Mouse (Mus musculus) olfactory bulb, adult 2 months (tissue): ENCODE results near the gene Myo1b. TPM values are rescaled to one million over a fixed set of nuclear protein-coding genes. Genes with fewer than 3 reads are reported as not detected.

Experiments used
- H3K27ac ChIP-seq: fragments of 200-500 bp; 2 replicates; pipeline ENCODE4 v1.5.1; 2012; ENCODE audit warnings: low read depth, low read length; ENCODE audit not compliant: insufficient read depth
- H3K4me1 ChIP-seq: fragments of 200-500 bp; 2 replicates; pipeline ENCODE4 v1.6.1; 2012; ENCODE audit warnings: low read length; ENCODE audit not compliant: control insufficient read depth, insufficient read depth
- H3K4me3 ChIP-seq: fragments of 200-500 bp; 2 replicates; pipeline ENCODE4 v1.5.1; 2012; ENCODE audit warnings: mild to moderate bottlenecking, low read depth, low read length, moderate library complexity; ENCODE audit not compliant: insufficient read depth
- CTCF ChIP-seq: fragments of 200-500 bp; IDR thresholded peaks from 2 replicates; pipeline ENCODE4 v1.5.1; 2012; ENCODE audit warnings: low read depth, mild to moderate bottlenecking, low read length, moderate library complexity; ENCODE audit not compliant: insufficient read depth
- POLR2A ChIP-seq: fragments of 200-500 bp; IDR thresholded peaks from 2 replicates; pipeline ENCODE4 v1.6.1; 2012; ENCODE audit warnings: mild to moderate bottlenecking, low read depth, low read length, moderate library complexity; ENCODE audit not compliant: insufficient read depth
- WGBS: fragments of 180-500 bp; shearing (Covaris S2); methylation state at CpG from one replicate; pipeline ENCODE4 v1.1.7; 2018; 5-methylcytosine and 5-hydroxymethylcytosine counted together
- polyA plus RNA-seq: library from polyadenylated mRNA; stranded (reverse); fragments of >200 nt; gene quantifications from 2 replicates; pipeline ENCODE4 v1.2.4, GENCODE M21; 2012; ENCODE audit warnings: low replicate concordance; ENCODE audit not compliant: missing spikeins, insufficient read depth, insufficient read length

Myo1b gene
- polyA plus RNA-seq, 1 experiment = not detected

DNA sequence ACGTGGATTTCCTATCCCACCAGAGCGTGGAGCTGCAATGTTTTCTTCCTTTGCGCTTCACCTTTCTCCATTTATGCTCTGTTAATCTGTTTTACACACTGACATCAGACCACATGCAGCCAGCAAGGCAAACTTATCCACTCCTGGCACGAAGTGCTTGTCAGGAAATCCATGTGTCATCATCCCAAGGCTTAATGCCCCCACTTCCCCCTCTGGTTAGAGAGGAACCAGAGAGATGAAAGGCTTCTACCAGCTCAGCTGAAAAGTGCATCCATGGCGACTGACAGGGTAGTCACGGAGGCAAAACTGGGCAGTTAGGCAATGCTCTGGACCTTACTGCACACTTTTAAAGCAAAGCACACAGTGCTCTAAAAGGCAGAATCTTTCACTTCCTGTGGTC lies 126.6 kb downstream of the Myo1b start:
- TF ChIP-seq POLR2A (no peak), CTCF (no peak)
- WGBS = 76% methylated on average over 6 of the region's 6 CpGs
- Histone ChIP-seq H3K4me1 (no peaks in the 10 kb centered on the region), H3K4me3 (no peak overlapping the region), H3K27ac (no peak overlapping the region)

DNA sequence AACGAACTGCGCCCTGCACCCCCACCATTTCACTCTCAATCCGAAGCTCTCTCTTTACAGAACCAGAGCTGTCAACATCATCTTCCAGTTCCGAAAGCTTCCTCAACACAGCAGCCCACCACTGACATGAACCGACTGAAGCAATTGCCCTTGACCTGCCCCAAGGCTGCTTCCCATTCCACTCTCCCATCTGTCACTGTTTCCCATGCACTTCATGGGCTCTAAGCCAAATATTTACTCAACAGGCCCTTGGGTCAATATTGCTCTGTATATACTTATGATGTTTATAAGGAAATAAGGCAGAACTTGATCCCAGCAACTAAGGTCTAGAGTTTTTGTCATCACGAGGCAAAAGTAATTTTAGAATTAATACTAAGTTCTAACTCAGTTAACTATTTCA lies 133.8 kb downstream of the Myo1b start:
- WGBS = 86% methylated on average over 6 of the region's 6 CpGs
- H3K27ac ChIP-seq = no peak overlapping the region
- no peak overlapping the region for H3K4me3 ChIP-seq
- TF ChIP-seq POLR2A (no peak), CTCF (no peak)
- no peaks in the 10 kb centered on the region for H3K4me1 ChIP-seq

DNA sequence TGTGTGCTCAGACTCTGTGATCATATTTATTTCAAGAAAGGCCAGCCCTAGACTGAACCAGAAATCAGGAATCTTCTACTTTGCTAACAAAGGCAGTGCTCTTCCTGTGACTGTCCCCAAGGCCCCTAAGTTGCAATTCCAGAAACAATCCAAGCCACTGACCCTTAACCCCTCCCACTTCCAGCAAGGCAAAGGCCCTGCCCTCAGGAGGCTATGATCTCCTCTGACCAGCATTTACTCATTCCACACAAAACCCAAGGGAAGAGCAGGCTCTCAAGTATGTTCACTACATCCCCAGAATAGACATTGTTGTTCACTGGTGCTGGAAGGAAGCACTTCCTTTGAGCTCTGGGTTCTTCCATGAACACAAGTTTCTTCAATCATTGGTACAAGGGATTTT lies 135.5 kb downstream of the Myo1b start:
- no peak for TF ChIP-seq POLR2A
- TF ChIP-seq CTCF = no peak
- no peaks in the 10 kb centered on the region for H3K4me1 ChIP-seq
- H3K4me3 ChIP-seq = no peak overlapping the region
- H3K27ac ChIP-seq = no peak overlapping the region

DNA sequence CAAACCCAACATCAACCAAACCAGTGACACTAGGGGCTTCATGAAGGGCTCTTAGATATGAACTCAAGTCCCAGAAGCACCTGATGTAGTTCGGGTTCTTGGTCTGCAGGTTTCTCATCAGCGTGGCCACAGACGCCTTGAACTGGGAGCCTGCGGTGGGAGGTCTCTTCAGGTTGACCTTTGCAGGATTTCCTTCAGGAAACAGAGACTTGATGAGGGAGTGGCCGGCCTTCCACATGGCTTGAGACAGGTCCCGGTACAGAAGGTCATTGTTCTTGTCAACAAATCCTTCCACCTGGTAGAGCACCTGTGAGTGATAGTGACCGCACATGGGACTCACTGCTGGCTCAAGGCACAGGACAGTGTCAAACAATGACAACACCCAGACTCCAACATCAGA lies 137.6 kb downstream of the Myo1b start:
- 87% methylated on average over 7 of the region's 7 CpGs for WGBS
- TF ChIP-seq CTCF (no peak), POLR2A (no peak)
- no peak overlapping the region for H3K4me3 ChIP-seq
- H3K27ac ChIP-seq = no peak overlapping the region
- H3K4me1 ChIP-seq = no peaks in the 10 kb centered on the region

DNA sequence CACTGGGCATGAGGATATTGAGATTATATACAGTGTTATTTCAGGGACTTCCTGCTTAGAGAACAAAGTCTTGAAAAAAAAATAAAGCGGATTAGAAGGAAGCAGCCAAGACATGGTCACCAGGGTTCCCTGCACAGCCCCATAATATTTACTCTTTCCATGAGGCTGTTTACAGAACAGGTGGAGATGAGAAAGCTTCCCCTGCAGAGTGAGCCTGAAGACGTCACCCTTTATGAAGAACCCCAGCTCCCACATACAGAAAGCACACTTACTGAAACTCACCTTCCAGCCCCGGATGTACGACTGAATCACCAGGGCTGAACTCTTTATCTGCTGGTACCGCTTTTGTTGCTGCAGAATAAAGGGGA lies 145.4 kb downstream of the Myo1b start:
- WGBS = 88% methylated on average over 5 of the region's 5 CpGs
- H3K27ac ChIP-seq = no peak overlapping the region
- no peak for TF ChIP-seq POLR2A
- TF ChIP-seq CTCF = no peak
- no peak overlapping the region for H3K4me3 ChIP-seq
- H3K4me1 ChIP-seq = no peaks in the 10 kb centered on the region

DNA sequence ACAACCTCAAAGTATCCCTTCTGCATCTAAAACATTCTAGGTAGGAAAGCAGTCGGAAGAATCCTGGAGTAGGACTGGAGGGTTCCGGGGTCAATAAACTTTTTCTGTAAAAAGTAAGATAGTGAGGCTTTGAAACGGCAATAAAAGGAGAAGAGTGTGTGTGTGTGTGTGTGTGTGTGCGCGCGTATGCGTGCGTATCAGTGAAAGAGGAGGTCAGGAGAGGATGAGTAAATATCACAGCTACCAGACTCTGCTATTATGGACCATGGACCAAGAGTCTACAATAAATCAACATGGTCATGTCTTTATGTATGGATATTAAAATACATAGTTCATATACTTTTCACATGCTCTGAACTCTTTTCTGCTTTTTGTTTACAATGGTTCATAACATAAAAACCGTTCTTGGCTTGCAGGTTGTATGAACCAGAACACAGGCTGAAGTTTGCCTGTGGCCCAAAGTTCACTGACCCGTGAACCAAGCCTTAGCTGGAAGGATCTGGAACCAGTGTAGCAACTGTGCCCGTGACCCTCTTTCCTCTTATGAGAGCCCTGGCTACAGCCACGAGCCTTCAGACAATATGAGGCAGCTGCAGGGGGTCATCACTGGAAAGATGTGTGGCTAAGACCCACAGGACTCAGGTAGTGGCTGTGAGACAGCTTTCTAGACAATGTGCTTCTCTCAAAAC lies 145.9 kb downstream of the Myo1b start:
- Histone ChIP-seq H3K4me3 (no peak overlapping the region), H3K27ac (no peak overlapping the region), H3K4me1 (no peaks in the 10 kb centered on the region)
- TF ChIP-seq POLR2A (no peak), CTCF (no peak)
- 92% methylated on average over 12 of the region's 12 CpGs for WGBS

DNA sequence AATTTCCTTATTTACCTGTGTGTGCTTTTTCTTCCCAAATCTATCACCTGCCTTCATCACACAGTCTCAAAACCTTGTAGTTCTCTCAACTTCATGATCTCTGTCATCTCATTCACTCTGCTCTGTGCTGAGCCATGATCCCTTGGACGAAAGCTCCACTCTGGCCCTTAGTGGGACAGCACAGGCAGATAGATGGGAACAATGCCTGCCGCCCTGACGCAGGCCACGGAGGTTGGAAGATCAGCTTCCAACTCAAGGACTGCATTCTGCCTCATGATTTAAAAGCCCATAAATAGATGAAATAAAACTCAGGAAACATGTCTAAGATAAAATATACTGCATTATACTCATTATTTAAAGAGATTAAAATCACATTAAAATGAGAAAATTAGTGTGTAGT lies 149.6 kb downstream of the Myo1b start:
- H3K27ac ChIP-seq = no peak overlapping the region
- H3K4me3 ChIP-seq = no peak overlapping the region
- WGBS = 97% methylated on average over 4 of the region's 4 CpGs
- no peaks in the 10 kb centered on the region for H3K4me1 ChIP-seq
- TF ChIP-seq CTCF (no peak), POLR2A (no peak)

DNA sequence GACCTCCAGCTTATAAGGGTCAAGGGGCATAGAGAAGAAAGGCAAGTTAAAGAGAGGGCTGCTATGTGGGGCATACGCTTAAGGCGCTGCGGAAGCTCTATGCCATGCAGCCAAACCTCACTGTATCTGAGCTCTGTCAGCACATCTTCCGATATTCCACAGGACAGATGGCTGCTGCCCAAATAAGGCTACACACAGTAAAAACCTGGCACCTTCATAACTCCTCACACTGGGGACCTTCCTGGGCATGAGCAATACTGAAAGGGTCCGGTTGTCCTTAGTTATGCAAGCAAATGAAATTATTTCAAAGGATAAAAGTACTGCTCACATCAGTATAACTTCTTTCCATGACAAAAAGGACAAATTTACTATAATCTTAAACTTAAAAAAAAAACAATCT lies 150.7 kb downstream of the Myo1b start:
- no peak for TF ChIP-seq POLR2A
- TF ChIP-seq CTCF = no peak

DNA sequence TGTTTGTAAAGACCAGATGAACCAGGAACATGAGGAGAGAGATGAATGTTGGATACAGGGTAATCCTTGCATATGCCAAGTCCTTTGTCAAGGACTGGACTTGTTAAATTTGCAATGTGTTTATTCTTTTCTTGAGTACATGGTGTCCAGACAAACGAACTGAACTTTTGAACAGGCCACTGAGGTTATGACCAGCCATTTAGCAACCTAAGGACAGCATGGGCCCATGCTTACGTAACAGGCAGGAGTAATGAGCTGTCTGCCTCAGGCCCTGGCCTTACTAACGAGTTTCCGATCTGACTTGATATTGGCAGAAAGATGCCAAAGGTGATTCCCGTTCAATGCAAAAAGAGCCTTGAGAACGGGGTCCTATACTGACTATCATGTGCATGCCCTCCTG lies 156.2 kb downstream of the Myo1b start:
- no peak overlapping the region for H3K27ac ChIP-seq
- TF ChIP-seq POLR2A = no peak
- TF ChIP-seq CTCF = no peak
- 87% methylated on average over 6 of the region's 6 CpGs for WGBS
- H3K4me1 ChIP-seq = 0 out of 2 replicates have a peak, but pooled peaks cover 3% of the 10 kb centered on the region
- no peak overlapping the region for H3K4me3 ChIP-seq

More for the DNA sequence above, 150.7 kb downstream of the Myo1b start:
- Histone ChIP-seq H3K4me1 (no peaks in the 10 kb centered on the region), H3K4me3 (no peak overlapping the region), H3K27ac (no peak overlapping the region)
- 97% methylated on average over 5 of the region's 5 CpGs for WGBS

DNA sequence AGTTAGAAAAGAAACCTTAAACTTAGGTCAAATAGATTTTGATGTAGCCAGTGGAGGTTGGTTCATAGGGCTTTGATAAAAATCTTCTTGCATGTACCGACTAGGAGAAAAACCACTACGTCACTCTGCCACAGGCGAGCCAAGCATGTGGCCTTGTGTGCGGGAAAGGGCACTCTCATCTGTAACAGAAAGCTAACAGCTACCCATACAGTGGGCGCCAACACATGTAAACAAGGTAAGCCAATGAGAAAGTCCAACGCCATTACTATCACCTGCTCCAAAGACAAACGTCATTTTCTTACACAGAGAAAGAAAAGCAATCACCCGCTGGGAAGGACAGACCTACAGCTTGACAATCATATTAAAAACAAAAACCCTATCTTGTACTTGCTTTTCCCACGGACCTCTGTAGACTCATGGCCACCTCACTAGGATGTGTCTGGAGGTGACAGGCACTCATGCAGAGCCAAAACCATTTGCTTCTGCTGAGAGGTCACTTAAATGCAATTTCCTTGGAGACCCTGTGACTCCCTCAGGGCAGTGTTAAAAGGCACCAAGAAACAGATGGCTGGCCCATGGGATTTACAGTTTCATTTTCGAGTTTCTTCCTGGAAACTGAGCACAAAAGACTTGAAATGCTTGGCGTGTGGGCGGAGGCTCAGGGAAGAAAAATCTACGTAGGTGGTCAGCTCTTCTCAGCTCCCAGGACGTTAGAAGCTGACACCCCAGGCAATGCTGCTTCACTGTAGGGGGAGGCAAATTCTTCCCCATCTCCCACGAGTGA lies 157.4 kb downstream of the Myo1b start:
- 0 out of 2 replicates have a peak, but pooled peaks cover 3% of the 10 kb centered on the region for H3K4me1 ChIP-seq
- no peak overlapping the region for H3K4me3 ChIP-seq
- 72% methylated on average over 15 of the region's 15 CpGs for WGBS
- no peak overlapping the region for H3K27ac ChIP-seq
- no peak for TF ChIP-seq CTCF
- no peak for TF ChIP-seq POLR2A
